Mouse (Mus musculus) olfactory bulb, adult 2 months (tissue): ENCODE results near the gene Csrnp3.

Source experiments
- CTCF ChIP-seq: fragments of 200-500 bp; IDR thresholded peaks from 2 replicates; pipeline ENCODE4 v1.5.1; 2012; ENCODE audit warnings: low read depth, mild to moderate bottlenecking, low read length, moderate library complexity; ENCODE audit not compliant: insufficient read depth
- POLR2A ChIP-seq: fragments of 200-500 bp; IDR thresholded peaks from 2 replicates; pipeline ENCODE4 v1.6.1; 2012; ENCODE audit warnings: mild to moderate bottlenecking, low read depth, low read length, moderate library complexity; ENCODE audit not compliant: insufficient read depth

DNA sequence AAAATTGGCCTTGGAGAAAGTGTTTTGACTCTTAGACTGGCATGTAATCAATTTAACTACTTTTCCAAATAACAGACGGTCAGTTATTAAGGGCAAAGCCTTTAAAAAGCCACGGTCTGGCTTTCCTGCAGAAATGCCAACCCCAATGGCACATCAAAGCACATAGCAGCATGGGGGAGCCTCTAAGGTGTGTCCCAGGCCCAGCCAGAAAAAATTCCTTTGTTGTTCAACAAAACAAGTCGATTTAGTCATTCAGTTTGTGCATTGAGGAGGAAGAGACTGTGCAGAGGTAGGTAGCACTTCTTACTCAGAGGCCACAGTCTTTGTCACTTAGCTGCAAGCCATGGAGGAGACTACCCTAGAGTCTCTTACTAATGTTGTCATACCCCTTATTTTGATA lies 93.3 kb downstream of the Csrnp3 start:
- TF ChIP-seq CTCF (no peak), POLR2A (no peak)
